Mouse (Mus musculus) forebrain, embryonic 15.5 days (tissue): ENCODE results near the gene Topbp1. TPM values are rescaled to one million over a fixed set of nuclear protein-coding genes. Genes with fewer than 3 reads are reported as not detected.

ENCODE experiments used
- ATAC-seq: fragments of 200-750 bp; cut with Nextera tagmentation; replicated peaks from 2 replicates; pipeline ENCODE4 v1.8.0; 2017; ENCODE audit warnings: mild to moderate bottlenecking, moderate TSS enrichment, moderate library complexity
- H3K27ac ChIP-seq: fragments of 300-500 bp; sonication (generic); replicated peaks from 2 replicates; pipeline ENCODE4 v1.5.1; 2015; ENCODE audit warnings: mild to moderate bottlenecking, inconsistent platforms
- H3K27me3 ChIP-seq: fragments of 300-500 bp; sonication (generic); 2 replicates; pipeline ENCODE4 v1.6.1; 2015; ENCODE audit warnings: inconsistent platforms
- H3K36me3 ChIP-seq: fragments of 300-500 bp; sonication (generic); 2 replicates; pipeline ENCODE4 v1.6.1; 2015; ENCODE audit warnings: mild to moderate bottlenecking, inconsistent platforms
- H3K4me1 ChIP-seq: fragments of 300-500 bp; sonication (generic); 2 replicates; pipeline ENCODE4 v1.6.1; 2015; ENCODE audit warnings: inconsistent platforms
- H3K4me2 ChIP-seq: fragments of 300-500 bp; sonication (generic); replicated peaks from 2 replicates; pipeline ENCODE4 v1.6.1; 2015; ENCODE audit warnings: mild to moderate bottlenecking, inconsistent platforms
- H3K4me3 ChIP-seq: fragments of 300-500 bp; sonication (generic); 2 replicates; pipeline ENCODE4 v1.5.1; 2015; ENCODE audit warnings: mild to moderate bottlenecking, inconsistent platforms
- H3K9ac ChIP-seq: fragments of 300-500 bp; sonication (generic); replicated peaks from 2 replicates; pipeline ENCODE4 v1.6.1; 2015; ENCODE audit warnings: mild to moderate bottlenecking, inconsistent platforms
- H3K9me3 ChIP-seq: fragments of 300-500 bp; sonication (generic); 2 replicates; pipeline ENCODE4 v1.6.1; 2016; ENCODE audit warnings: inconsistent platforms
- WGBS: fragments of 180-500 bp; shearing (Covaris S2); methylation state at CpG from one replicate; pipeline ENCODE4 v1.1.7; 2015; ENCODE audit warnings: mixed read lengths; 5-methylcytosine and 5-hydroxymethylcytosine counted together
- polyA plus RNA-seq: library from polyadenylated mRNA; unstranded; fragments of >200 nt; fragmentation: Nextera tagmentation; extraction: Ambion mirVana; gene quantifications from 2 replicates; pipeline ENCODE4 v1.2.1, GENCODE M21; 2015

Gene Topbp1
- 38.4 and 38.5 TPM in 2 replicates for polyA plus RNA-seq

DNA sequence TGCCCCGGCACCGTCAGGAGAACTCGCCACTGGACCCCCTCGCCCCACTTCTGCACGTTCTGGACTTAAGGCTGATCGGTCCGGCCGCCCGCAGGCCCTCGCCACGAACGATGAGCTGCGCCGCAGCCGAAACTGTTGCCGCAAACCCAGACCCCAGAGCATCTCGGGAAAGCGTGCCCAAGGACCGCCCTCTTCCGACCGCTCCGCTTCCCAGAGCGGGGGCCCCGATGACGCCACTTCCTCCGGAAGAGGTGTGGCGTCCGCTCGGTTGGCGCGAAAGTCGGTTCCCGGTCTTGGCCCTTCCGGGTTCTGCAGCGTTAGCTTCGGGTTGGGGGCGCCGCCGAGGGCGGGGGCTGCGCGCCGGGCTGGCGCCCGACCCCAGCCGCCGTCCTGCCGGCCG is at the start of gene Topbp1, which contains the start of gene 1300017J02Rik:
Gene Topbp1, plus strand, starts transcription at position 289 of the 400 bp plus-strand sequence.
Gene 1300017J02Rik, minus strand, starts transcription at position 156 of the 400 bp plus-strand sequence.
- ATAC-seq = peak; percentile 98
- Histone ChIP-seq H3K27ac (peak within 1 kb of the TSS; percentile 89), H3K27me3 (no peaks in the 10 kb centered on the region), H3K36me3 (peaks cover 14% of the 10 kb centered on the region), H3K4me3 (peak within 1 kb of the TSS; percentile 97), H3K4me1 (peaks cover 28% of the 10 kb centered on the region), H3K9ac (peak within 1 kb of the TSS; percentile 88), H3K4me2 (peak within 1 kb of the TSS; percentile 79), H3K9me3 (no peaks in the 10 kb centered on the region)
- under 1% methylated on average over 49 of the region's 49 CpGs for WGBS

DNA sequence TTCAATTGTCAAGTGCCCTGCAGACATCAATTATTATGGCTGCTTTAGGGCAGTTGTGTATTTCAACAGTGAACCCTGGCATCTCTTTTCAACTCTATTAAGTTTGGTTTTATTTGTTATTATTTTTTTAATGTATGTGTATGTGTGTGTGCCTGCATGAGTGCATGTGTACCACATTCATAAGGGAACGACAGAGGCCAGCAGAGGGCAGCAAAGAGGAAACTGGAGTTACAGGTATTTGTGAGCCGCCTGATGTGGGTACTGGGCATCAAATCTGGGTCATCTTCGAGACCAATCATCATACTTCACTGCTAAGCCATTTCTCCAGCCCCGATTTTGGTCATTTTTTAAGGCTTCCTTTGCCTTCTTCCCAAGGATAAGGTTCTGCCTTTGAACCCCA is 39.2 kb upstream of the Topbp1 start:
- Histone ChIP-seq H3K27ac (no peak overlapping the region), H3K4me2 (no peak overlapping the region), H3K4me1 (no peaks in the 10 kb centered on the region), H3K9me3 (no peaks in the 10 kb centered on the region), H3K36me3 (no peaks in the 10 kb centered on the region), H3K27me3 (no peaks in the 10 kb centered on the region), H3K4me3 (no peak overlapping the region), H3K9ac (no peak overlapping the region)
- ATAC-seq = no peak
- WGBS = 92% methylated on average over 4 of the region's 4 CpGs

DNA sequence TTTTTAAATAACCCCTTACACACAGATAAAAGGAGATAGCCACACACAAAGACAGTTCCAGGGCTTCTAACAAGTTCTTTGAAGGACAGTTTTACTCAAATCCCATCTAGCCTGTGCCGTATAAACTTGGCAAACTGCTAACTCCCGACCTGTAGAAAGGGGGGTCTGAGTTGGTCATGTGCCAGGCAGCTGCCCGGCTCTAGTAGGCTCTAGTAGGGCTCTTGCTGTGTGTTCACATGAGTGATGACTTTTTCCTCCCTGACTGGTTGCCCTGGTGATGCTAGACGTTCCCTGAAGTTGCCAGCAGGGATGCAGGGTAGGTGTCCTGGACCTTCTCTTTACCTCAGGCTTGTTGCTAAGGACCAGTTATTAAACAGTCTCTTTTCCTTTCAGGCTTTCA is 33.9 kb upstream of the Topbp1 start:
- peaks cover 5% of the 10 kb centered on the region; the same call in 1 of the 2 replicates for H3K4me1 ChIP-seq
- H3K9ac ChIP-seq = no peak overlapping the region
- no peak overlapping the region for H3K4me3 ChIP-seq
- no peaks in the 10 kb centered on the region for H3K27me3 ChIP-seq
- H3K9me3 ChIP-seq = no peaks in the 10 kb centered on the region
- H3K27ac ChIP-seq = no peak overlapping the region
- 25% methylated on average over 4 of the region's 4 CpGs for WGBS
- ATAC-seq = no peak
- H3K4me2 ChIP-seq = no peak overlapping the region
- H3K36me3 ChIP-seq = no peaks in the 10 kb centered on the region

- Histone ChIP-seq H3K9ac (no peak overlapping the region), H3K4me1 (peaks cover 5% of the 10 kb centered on the region; the same call in 1 of the 2 replicates), H3K4me3 (no peak overlapping the region), H3K27me3 (no peaks in the 10 kb centered on the region), H3K27ac (no peak overlapping the region), H3K4me2 (no peak overlapping the region), H3K36me3 (no peaks in the 10 kb centered on the region), H3K9me3 (no peaks in the 10 kb centered on the region)
- 93% methylated on average over 8 of the region's 8 CpGs for WGBS
- no peak for ATAC-seq
Observed at GRCm38 (mm10) chr9:103274819-103275218, 30.2 kb upstream of the Topbp1 start.

- H3K9me3 ChIP-seq = no peaks in the 10 kb centered on the region
- no peak for ATAC-seq
- no peak overlapping the region for H3K4me2 ChIP-seq
- H3K36me3 ChIP-seq = no peaks in the 10 kb centered on the region
- H3K27me3 ChIP-seq = no peaks in the 10 kb centered on the region
- no peak overlapping the region for H3K27ac ChIP-seq
- H3K4me3 ChIP-seq = no peak overlapping the region
- H3K9ac ChIP-seq = no peak overlapping the region
- H3K4me1 ChIP-seq = peaks cover 5% of the 10 kb centered on the region; the same call in 1 of the 2 replicates
- 63% methylated on average over 1 of the region's 1 CpGs for WGBS
Observed at GRCm38 (mm10) chr9:103275676-103276075, 29.3 kb upstream of the Topbp1 start.

- H3K27ac ChIP-seq = no peak overlapping the region
- H3K4me1 ChIP-seq = no peaks in the 10 kb centered on the region
- no peaks in the 10 kb centered on the region for H3K36me3 ChIP-seq
- no peak overlapping the region for H3K4me3 ChIP-seq
- H3K9ac ChIP-seq = no peak overlapping the region
- ATAC-seq = no peak
- no peak overlapping the region for H3K4me2 ChIP-seq
- H3K9me3 ChIP-seq = no peaks in the 10 kb centered on the region
- no peaks in the 10 kb centered on the region for H3K27me3 ChIP-seq
- WGBS = 92% methylated on average over 6 of the region's 6 CpGs
Observed at GRCm38 (mm10) chr9:103276876-103277275, 28.1 kb upstream of the Topbp1 start.

DNA sequence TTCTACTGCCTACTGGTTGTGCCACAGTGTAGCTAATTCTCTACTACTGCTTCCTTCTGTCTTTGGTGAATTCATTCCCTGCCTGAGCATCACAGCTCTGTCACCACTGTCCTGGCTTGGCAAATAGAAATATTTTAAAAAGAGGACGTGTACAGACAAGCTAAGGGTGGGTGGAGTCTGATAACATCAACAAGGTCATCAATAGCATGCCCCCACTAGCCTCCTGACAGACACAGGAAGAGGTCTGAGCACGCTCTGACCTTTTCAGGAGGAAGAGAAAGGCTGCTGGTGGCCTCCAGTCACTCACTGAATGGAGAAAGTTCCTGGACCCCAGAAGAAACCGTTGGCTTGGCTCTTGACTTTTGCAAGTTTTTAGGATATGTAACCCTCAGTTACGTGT is 18.6 kb upstream of the Topbp1 start:
- Histone ChIP-seq H3K36me3 (no peaks in the 10 kb centered on the region), H3K4me1 (no peaks in the 10 kb centered on the region), H3K4me2 (no peak overlapping the region), H3K9ac (no peak overlapping the region), H3K27me3 (no peaks in the 10 kb centered on the region), H3K9me3 (no peaks in the 10 kb centered on the region), H3K4me3 (no peak overlapping the region), H3K27ac (no peak overlapping the region)
- no peak for ATAC-seq
- WGBS = 65% methylated on average over 4 of the region's 4 CpGs

DNA sequence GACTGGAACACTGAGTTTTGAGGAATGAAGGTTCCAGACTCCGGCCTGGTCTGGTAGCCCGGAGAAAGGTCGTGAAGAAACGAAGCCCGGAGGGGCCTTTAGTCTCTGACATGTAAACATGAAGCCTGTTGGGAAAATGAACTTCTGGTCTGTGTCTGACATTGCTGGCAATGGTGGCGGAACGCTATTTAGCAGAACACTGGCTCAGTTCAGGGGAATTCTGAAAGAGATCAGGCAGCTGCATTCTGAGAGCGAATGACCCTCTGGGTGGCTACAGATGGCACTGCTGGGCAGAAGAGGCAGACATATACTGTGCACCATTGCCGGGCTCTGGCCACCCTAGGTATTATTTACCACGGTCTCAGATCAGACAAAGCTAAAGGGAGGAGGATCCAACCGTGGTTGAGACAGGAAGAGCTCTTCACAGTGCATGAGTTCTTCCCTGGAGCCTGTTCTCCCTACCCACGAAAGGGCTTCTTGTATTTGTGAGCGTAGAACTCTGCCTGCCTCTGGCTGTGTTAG is 18.1 kb upstream of the Topbp1 start:
- Histone ChIP-seq H3K27ac (no peak overlapping the region), H3K27me3 (no peaks in the 10 kb centered on the region), H3K4me2 (no peak overlapping the region), H3K9ac (no peak overlapping the region), H3K4me1 (no peaks in the 10 kb centered on the region), H3K4me3 (no peak overlapping the region), H3K9me3 (no peaks in the 10 kb centered on the region), H3K36me3 (no peaks in the 10 kb centered on the region)
- 84% methylated on average over 13 of the region's 13 CpGs for WGBS
- no peak for ATAC-seq

DNA sequence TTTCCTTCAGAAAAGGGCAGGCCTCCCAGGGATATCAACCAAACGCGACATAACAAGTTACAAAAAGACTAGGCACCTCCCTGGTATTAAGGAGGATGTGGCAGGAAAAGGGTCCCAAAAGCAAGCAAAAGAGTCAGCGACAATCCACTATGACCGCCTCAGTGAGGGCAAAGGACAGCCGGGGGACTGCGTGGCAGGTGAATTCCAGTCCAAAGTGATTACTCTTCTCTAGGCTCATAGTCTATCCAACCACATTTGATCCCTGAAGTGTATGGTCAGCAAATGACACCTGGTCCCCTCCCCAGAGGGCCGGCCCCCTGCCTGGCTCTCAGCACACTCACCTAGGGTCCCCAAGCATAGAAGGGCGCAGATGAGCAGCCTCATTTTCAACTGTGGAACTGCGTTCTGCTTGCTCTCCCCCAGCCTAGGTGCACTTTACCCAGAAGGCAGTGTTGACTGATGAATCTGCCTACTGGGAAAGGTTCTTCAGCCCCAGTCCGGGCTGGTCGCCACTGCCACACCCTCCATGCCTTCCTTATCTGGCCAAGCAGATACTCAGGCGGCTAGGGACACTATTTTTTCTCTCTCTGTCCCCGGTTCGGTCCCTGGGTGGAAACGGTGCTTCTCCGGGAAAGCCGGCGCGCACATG is 17.1 kb upstream of the Topbp1 start:
- no peak for ATAC-seq
- H3K27me3 ChIP-seq = no peaks in the 10 kb centered on the region
- no peaks in the 10 kb centered on the region for H3K36me3 ChIP-seq
- no peaks in the 10 kb centered on the region for H3K4me1 ChIP-seq
- H3K9me3 ChIP-seq = no peaks in the 10 kb centered on the region
- no peak overlapping the region for H3K27ac ChIP-seq
- 90% methylated on average over 19 of the region's 19 CpGs for WGBS
- no peak overlapping the region for H3K9ac ChIP-seq
- H3K4me2 ChIP-seq = no peak overlapping the region
- H3K4me3 ChIP-seq = no peak overlapping the region

GRCm38 (mm10) chr9:103288489-103289180 is 16.4 kb upstream of the Topbp1 start:
- Histone ChIP-seq H3K27me3 (no peaks in the 10 kb centered on the region), H3K36me3 (no peaks in the 10 kb centered on the region), H3K4me2 (no peak overlapping the region), H3K4me1 (no peaks in the 10 kb centered on the region), H3K27ac (no peak overlapping the region), H3K4me3 (no peak overlapping the region), H3K9me3 (no peaks in the 10 kb centered on the region), H3K9ac (no peak overlapping the region)
- WGBS = 92% methylated on average over 13 of the region's 13 CpGs
- no peak for ATAC-seq

DNA sequence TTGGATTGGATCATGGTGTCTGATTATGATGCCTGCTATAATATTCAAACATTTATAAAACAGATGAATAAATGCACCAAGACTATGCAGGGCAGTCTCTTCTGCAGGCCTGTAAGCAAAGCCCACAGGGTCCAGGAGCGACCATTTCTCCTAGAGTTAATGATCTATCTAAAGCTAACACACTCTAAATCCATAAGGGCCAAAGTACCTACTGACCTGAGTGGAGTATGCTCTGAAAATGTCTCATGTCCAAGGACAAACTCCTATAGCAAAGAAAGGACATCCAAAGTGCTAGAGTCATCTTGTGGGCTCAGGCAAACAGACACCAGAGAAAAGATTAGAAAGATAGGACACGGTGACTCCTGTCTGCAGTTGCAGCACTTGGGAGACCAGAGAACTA is 10.5 kb upstream of the Topbp1 start:
- Histone ChIP-seq H3K9me3 (no peaks in the 10 kb centered on the region), H3K27me3 (no peaks in the 10 kb centered on the region), H3K4me2 (no peak overlapping the region), H3K27ac (no peak overlapping the region), H3K4me1 (no peaks in the 10 kb centered on the region), H3K9ac (no peak overlapping the region), H3K36me3 (no peaks in the 10 kb centered on the region), H3K4me3 (no peak overlapping the region)
- no peak for ATAC-seq
- 95% methylated on average over 2 of the region's 2 CpGs for WGBS

GRCm38 (mm10) chr9:103301086-103301485 is 3.9 kb upstream of the Topbp1 start:
- Histone ChIP-seq H3K4me1 (peaks cover 12% of the 10 kb centered on the region), H3K27ac (no peak overlapping the region), H3K27me3 (no peaks in the 10 kb centered on the region), H3K9me3 (no peaks in the 10 kb centered on the region), H3K9ac (no peak overlapping the region), H3K36me3 (no peaks in the 10 kb centered on the region), H3K4me2 (no peak overlapping the region), H3K4me3 (no peak overlapping the region)
- ATAC-seq = no peak
- WGBS = 91% methylated on average over 8 of the region's 8 CpGs
